Mouse (Mus musculus): ENCODE measurements around the gene Zeb2.

- TF ChIP-seq CTCF (IDR thresholded peaks at IDR 0.05) (no peak), POLR2A (IDR thresholded peaks at IDR 0.05; ENCODE audit: insufficient read depth, low read depth, low read length) (no peak)
Measured at GRCm38 (mm10) chr2:45112021-45112747, 5.0 kb downstream of the Zeb2 start.
